Mouse (Mus musculus): ENCODE data around the gene Gtf3a.

Gtf3a gene

GRCm38 (mm10) chr5:146983216-146983615 is 34.8 kb downstream of the Gtf3a start:
- peak; percentile 37 for DNase-seq (ENCODE audit: low spot score)

- no peak for DNase-seq (ENCODE audit: low spot score)
These were observed 37.4 kb downstream of the Gtf3a start for GRCm38 (mm10) chr5:146985725-146986433.

- no peak for DNase-seq (ENCODE audit: low spot score)
These were observed 39.1 kb downstream of the Gtf3a start for GRCm38 (mm10) chr5:146987588-146987987.

GRCm38 (mm10) chr5:146989051-146989450 is 40.6 kb downstream of the Gtf3a start:
- DNase-seq (ENCODE audit: low spot score), result no peak

GRCm38 (mm10) chr5:146993509-146993908 is 45.1 kb downstream of the Gtf3a start:
- no peak for DNase-seq (ENCODE audit: low spot score)

- no peak for DNase-seq (ENCODE audit: low spot score)
These were observed 46.5 kb downstream of the Gtf3a start for GRCm38 (mm10) chr5:146994973-146995372.

- no peak for DNase-seq (ENCODE audit: low spot score)
These were observed 48.4 kb downstream of the Gtf3a start for GRCm38 (mm10) chr5:146996812-146997211.

- no peak for DNase-seq (ENCODE audit: low spot score)
These were observed 50.3 kb downstream of the Gtf3a start for GRCm38 (mm10) chr5:146998802-146999201.

- DNase-seq (ENCODE audit: low spot score), result no peak
These were observed 52.9 kb downstream of the Gtf3a start for GRCm38 (mm10) chr5:147001312-147001711.

- no peak for DNase-seq (ENCODE audit: low spot score)
These were observed 54.8 kb downstream of the Gtf3a start for GRCm38 (mm10) chr5:147003303-147003702.
